Mouse (Mus musculus) yolk sac, embryonic 10.5 days (tissue): ENCODE measurements around the gene Acp4.
"Not testable (repeated sequence)": the region's sequence is repeated elsewhere in the genome, so short reads cannot be mapped to it uniquely, and the experiment has no call there.

Experiments
- DNase-seq: peaks from one replicate; pipeline ENCODE4 v3.0.0-alpha.2; 2017; ENCODE audit warnings: low spot score

Gene Acp4

DNA sequence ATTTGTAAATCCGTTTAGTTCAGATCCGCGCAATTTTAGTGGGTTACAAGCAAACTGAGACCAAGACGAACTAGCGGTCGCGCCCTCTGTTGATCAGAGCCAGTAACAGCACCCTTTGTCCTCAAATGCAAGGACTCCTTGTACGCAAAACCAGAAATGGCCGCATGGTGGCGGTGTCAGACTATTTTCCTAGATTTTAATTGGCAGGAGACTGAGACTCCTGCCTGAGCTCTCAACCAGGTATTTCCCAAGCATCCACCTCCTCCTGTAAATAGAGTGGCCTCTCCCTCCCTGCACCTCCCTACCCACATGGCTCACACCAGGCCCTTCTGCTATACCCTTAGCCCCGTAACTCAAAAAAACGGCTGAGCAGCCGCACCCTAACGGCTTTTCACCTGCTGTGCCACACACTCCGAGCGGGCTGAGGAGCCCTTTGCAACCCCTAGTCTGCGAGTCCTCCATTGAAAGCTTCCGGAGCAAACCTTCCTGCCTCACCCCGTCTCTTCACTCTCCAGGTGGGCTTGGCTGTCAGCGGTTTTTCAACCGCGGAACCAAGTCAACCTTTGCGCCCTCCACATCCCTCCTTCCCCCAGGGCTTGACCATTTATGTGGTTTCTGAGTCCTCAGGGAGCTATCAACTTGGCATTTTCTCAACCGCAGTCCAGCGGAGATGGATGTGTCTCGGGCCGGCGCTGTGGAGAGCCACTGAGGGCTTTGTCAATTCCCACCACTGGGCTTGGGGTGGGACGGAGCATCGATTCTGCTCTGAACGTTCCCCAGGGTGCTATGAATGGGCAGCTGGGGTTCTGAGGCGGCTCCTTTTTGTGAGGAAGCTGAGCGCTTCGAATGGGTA is 5.8 kb upstream of the Acp4 start:
- DNase-seq, result peak; percentile 85

DNA sequence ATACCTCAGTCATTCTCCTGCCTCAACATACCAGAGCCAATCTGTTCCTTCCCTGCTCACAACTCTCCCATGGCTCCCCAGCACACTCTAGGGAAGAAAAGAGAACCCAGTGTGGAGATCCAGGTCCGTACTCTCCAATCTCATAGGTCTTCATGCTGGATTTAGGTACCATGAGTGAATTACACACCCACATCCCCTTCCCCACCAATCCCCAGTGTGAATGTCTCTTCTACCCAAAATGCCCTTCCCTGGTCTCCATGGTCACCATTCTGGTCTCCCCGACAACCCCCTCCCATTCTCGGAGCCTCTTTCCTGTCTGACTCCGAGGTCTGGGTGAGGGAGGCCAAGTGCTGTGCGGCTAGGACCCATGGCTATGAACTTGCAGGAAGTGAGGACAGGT is 4.0 kb upstream of the Acp4 start, which contains the start of gene Gm15517:
Gene Gm15517, plus strand, starts transcription at position 301 of the 400 bp plus-strand sequence.
- DNase-seq, result no peak

DNA sequence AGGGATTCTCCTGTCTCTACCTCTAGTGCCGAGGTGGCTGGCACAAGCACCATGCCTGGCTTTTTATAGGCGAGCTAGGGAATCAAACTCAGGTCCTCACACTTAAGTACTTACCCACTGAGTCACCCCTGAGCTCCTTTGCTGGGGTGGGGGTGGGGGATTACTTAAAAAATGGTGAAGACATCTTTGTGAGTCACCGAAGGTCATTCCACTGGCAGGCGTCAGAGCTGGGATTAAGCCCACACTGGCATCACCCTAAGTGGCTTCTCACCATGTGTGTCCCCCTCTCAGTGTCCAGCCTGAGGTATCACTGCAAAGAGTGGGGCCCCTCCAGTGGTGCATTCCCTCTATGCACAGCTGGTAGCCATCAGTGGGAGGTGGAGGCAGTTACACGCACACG is 3.2 kb upstream of the Acp4 start:
- DNase-seq, result no peak

DNA sequence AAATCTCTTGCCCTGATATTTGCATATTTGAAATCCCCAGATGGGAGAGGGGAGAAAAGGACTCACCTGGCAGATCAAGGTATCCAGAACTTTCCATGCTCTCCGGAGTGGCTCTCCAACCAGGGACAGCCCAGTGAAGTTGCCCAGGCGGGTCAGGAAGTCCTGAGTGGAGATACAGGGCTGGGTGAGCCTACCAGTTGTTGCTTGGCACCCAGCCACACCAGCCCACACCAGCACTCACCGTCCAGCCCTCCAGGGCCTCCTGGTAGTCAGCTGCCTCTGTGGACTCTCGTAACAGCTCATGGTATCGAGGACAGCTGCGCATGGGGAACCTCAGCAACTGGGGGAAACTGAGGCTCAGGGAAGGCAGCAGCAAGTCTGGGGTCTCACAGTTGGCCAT is 2.2 kb downstream of the Acp4 start:
- DNase-seq, result no peak

DNA sequence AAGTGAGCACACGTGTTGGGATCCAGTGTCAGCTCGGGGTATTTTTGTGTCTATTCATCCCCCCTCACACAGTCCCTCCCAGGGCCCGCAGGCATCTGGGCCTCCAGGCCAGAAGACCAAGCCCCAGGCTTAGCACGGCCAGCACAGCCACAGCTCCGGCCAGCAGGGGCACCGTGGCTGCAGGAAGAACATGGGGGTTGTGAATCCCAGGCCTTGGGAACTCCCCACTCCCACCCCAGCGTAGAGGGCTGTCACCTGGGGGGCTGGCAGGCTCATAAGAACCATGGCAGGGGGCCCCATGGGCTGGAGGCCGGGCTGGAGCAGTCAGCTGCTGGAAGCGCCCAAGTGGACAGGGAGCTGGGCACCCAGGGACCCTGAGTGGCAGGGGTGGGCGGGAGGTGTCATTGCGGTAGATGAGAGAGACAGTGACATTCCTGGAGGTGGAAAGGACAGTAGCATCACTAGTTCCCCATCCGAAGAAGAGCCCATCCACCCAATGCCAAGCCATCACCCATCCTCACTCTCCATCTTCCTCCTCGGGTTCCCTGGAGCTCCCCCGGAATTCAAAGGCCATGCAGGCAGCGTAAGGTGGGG is 4.1 kb downstream of the Acp4 start:
- DNase-seq, result no peak

DNA sequence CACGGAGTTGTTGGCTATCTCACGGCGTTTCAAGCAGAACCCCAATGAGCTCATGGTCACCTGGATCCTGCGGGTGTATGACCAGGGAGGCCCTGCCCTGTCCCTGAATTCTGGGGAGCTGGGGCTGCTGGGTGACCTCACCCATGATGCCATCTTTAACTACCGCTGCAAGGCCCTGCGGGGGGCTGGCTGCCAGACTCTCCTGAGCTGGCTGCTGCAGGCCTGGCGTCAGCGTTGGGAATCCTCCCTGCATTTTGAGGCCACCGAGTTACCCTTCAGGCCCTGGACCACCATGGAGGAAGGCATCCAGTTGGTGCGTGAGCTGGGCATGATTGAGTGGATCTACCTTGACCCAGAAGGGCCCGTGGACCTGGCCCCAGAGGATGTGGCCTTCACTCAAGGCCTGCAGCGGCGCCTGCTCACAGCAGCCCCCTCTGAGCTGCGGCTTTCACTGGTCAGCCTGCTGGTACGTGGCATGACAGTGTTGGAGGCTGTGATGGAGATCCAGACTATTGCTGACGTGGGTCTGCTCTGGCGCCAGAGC is 6.4 kb downstream of the Acp4 start:
- DNase-seq, result not testable (repeated sequence)

DNA sequence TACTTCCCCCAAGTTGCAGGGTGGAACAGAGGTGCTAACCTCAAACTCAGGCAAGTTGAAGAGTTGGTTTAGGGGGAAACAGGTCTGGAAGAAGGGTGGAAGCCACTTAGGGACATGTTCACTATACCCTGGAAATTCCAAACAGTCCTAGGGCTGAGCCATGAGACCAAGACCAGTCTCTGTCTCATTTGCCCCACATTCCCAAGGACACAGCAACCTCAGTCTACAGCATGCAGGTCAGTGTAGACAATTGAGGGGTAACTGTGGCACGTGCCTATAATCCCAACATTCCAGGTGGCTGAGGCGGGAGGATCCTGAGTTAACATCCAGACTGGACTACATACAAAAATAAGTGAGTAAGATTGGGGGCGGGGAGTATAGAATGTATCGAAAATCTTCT is 7.9 kb downstream of the Acp4 start:
- DNase-seq, result no peak

DNA sequence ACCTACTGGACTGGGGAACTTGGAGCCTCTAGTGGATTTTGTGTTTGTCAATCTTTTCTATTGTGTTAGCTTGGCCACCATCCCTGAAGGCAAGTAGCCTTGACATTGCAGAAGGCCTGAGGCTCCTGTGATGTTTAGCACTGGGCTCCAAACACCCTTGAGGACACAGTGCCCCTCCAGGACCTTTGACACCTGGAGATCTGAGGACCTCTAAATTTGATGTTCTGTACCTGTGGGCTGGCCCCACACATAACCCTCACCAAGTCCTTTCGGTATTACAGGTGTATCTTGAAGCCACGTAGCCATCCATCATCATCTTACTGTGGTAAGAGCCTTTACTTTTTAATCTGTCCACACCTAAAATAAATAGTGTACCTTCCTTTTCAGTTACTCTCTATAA is 9.2 kb downstream of the Acp4 start:
- no peak for DNase-seq

DNA sequence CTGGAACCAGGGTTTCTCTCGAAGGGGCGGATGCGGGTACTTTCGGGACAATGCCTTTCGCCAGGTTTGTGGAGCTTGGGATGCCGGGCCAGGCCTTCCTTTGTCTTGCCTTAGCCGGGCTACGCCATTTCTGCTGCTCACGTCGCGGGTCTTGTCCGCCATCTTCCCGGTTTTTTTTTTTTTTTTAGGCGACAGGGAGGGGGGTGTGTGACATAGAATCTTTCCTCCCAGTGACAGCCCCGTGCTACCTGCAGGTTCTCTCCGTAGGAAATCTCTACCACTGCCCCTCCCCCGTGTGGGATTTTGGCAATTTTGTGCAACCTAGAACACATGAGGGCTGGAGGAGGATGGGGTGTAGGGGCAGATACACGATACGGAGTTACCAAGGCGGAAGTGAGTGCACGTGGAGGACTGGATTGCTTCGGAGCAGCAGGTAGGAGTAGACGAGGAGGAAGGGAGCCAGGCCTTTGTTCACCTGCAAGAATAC is 10.2 kb downstream of the Acp4 start:
- DNase-seq, result peak; percentile 71

DNA sequence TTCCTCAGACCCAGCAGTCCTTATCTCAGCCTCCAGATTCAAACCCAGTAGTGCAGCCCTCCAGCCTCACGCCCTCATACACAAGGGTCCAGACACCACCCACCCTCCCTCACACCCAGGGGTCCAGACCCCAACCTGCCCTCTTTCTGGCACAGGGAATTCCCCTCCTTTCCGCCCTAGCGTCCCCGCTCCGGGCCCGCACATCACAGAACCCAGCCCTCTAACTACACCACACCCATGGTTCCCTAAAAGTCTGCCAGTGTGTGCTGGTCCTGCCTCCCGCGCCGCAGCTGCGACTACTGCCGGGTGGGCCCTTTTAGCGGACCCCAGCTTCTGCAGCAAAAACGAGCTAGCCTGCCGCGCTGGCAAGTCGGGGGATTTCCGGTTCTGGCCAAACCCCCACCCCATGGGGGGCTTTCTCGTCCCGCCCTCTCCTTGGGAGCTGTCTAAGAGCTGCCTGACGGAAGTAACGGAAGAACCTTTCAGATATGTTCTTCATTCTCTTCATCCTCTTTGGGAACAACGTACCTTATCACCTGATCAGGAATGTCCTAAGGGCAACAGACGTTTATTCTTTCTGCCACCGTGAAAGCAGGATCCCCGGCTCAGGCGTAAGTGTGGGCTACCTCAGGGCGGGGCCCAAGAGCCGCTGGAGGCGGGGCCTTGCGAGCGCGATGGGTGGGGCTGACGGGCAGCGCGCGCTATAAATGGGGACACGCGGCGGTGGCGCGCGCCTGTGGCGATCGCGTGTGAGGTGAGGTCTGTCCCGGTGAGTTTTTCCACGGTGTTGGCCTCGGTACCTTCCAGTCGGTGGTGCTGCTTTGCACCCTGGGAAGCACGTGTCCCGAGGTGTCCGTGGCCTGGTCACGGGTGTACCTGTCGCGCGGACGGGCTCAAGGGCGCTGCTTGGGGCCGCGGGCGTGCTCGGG is 10.9 kb downstream of the Acp4 start, which contains the start of the genes 1700028J19Rik and 2410002F23Rik:
Gene 1700028J19Rik, minus strand, starts transcription at position 641 of the 929 bp plus-strand sequence.
Gene 2410002F23Rik, plus strand, starts transcription at position 668 of the 929 bp plus-strand sequence.
- peak; percentile 91 for DNase-seq

DNA sequence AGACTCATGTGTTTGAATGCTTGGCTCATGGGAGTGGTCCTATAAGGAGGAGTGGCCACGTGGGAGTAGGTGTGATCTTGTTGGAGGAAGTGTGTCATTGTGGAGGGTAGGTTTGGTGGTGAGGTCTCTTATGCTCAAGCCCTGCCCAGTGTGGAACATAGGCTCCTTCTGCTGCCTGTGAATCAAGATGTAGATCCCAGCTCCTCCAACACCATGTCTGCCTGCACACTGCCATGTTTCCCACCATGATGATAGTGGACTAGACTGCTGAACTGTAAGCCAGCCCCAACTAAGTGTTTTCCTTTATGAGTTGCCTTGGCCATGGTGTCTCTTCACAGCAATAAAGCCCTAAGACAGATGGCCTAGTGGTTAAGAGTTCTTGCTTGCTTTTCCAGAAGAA is 13.1 kb downstream of the Acp4 start:
- DNase-seq, result no peak

DNA sequence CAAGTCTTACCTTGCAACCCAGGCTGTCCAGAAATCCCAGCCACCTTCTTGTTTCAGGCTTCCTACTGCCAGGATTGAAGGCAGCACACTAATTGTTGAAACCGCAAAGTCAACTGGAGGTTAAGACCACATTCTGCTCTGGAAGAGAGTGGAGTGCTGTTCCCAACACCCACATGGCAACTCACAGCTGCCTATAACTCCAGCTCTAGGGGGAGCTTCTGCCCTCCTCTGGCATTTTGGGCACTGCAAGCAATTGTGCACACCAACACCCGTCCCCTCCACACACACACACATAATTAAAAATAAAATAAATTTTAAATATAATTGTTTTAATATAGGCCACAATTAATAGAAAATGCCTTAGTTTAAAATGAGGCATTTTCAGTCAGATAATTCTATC is 16.0 kb downstream of the Acp4 start:
- DNase-seq, result no peak

DNA sequence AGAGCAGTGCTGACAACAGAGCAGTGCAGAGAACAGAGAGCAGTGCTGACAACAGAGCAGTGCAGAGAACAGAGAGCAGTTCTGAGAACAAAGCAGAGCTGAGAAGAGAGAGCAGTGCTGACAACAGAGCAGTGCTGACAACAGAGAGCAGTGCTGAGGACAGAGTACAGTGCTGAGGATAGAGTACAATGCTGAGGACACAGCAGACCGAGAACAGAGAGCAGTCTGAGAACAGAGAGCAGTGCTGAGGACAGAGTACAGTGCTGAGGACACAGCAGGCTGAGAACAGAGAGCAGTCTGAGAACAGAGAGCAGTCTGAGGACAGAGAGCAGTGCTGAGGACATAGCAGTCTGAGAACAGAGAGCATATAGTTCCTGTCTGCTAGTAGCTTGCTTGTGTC is 16.5 kb downstream of the Acp4 start:
- DNase-seq, result no peak

DNA sequence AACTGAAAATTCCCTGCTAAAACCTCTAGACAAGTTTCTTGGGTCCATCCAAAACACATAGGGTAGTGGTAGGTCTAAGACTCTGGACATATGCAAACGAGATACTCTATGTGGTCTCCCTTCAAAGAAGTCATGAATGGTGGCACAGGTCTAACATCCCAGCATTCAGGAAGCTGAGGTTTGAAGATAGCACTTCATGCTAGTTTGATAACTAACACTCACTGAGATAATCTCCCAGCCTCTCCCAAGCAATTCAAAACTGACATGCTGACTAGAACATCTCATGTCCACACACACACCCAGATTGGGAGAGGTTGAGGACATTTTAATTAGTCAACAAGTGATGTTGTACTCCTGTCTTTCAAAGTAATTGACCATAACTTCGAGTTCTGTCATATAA is 17.3 kb downstream of the Acp4 start:
- no peak for DNase-seq

DNA sequence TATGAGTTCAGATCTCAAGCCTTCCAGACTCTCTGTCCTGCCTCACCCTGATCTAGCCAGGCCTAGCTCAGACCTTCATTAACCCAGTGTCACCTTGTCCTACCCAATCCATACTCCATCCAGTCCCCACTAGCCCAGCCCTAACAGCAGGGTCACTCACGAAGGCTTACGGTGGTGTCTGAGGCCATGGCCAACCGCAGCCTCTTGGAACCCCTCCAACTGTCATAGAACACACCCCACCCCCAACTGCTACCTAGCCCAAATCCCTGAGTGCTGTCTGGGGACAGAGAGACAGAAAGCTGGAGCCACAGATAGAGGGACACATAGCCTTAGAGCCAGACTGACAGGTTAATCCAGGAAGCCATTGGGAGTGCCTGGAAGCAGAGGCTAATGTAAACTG is 21.3 kb downstream of the Acp4 start, which contains the start of gene Gm36864:
Gene Gm36864, plus strand, starts transcription at position 269 of the 400 bp plus-strand sequence.
- DNase-seq, result no peak

DNA sequence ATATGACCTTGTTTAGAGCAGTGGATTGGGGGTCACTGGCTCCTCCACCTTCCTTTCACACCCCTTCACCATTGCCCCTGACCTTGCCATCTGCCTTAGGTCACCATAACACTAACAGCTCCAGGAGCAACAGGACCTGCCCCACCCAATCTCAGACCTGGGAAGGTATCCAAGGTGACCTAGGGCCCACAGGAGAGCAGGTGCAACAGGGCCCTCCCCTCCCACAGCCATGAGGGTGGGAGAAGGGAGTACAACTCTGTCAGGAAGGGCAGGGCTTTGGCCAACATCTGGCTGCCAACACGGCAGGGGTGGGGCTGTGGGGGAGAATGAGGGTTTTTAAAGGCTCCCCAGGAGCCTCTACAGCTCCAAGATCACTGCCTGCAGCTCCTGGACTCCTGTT is 32.1 kb downstream of the Acp4 start, which contains the start of gene Klk1:
Gene Klk1, plus strand, starts transcription at position 285 of the 400 bp plus-strand sequence.
- DNase-seq, result no peak

DNA sequence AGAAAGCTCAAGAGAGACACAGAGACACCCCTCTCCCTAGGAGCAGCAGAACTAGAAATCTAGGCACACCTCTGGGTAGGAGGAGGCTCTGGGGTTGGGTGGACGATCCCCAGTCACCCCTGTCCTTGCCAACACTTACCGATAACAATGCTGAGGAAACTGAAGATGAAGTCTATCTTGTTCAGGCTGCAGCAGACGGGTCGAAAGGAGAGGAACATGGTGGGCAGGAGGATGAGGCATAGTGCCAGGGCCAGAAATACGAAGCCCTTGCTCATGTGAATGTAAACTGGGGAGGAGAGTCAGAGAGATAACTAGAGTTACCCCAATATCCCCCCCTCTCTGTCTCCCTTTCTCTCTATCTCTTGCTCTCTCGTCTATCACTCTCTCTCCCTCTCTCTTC is 34.8 kb downstream of the Acp4 start:
- DNase-seq, result not testable (repeated sequence)

DNA sequence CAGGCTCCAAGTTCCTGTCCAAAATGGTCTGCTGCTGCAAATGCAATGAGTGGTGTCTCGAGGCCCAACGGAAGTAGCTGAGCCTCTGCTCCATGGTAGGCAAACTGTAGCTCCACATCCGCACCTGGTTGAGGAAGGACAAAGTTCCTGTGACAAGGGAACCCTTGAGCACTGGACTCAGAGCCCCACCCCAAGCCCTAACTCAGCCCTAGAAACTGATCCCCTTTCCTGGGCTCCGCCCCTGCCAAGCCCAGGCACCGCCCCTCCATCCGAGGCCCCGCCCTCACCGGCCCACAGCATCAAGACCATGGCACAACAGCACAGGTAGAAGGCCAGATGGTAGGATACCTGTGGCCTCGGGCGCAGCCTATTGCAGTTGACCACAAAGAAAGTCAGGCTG is 35.6 kb downstream of the Acp4 start:
- DNase-seq, result not testable (repeated sequence)

DNA sequence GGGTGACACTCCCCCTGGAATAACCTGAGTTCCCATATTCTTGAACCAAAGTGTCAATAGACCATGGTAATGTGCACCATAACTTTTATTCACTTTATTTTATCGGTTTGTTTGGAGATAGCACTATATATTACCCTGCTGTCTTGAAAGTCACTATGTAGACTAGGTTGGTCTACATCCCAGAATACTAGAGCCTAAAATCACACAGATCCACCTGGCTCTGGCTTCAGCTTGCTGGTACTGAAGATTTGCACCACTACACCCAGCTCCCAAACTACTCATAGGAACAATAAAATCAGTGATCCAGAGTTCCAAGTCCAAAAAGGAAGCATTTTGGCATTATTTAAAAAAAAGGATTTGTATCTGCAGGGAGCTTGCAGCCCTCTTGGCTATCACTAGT is 41.5 kb downstream of the Acp4 start, which contains the start of gene Klk1b5:
Gene Klk1b5, plus strand, starts transcription at position 301 of the 400 bp plus-strand sequence.
- DNase-seq, result no peak

DNA sequence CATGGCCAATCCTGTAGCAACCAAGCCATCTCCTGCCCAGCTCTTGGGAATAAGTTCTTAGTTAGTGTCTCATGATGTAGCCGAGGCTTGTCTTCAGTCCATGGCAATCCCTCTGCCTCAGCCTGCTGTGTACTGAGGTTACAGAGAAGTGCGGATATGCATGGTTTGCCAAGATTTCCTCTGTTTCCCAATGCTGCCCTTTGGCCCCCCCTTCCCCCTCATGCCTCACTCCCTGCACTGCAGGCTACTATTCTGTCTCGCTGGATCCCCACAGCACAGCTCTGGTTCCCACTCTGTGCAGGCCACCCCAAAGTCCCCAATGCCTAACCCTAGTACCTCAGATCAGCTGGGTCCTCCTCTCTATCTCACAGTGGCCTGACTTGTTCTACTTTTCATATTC is 48.9 kb downstream of the Acp4 start:
- DNase-seq, result no peak

DNA sequence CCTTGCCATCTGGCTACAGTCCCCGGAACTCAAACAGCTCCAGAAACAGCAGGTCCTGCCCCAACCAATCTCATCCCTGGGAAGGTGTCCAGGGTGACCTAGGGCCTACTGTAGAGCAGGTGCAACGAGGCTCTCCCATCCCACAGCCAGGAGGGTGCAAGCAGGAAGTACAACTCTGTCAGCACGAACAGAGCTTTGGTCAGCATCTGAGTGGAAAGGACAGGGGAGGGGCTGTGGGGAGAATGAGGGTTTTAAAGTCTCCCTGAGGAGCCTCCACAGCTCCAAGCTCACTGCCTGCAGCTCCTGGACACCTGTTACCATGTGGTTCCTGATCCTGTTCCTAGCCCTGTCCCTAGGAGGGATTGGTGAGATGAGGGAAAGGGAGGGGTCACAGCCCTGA is 50.0 kb downstream of the Acp4 start, which contains the start of gene Klk1b4:
Gene Klk1b4, plus strand, starts transcription at position 301 of the 400 bp plus-strand sequence.
- not testable (repeated sequence) for DNase-seq
